Mouse (Mus musculus) regulatory T cell (primary cell): ENCODE measurements around the gene Gm1979.
"Not testable (repeated sequence)": the region's sequence is repeated elsewhere in the genome, so short reads cannot be mapped to it uniquely, and the experiment has no call there.

ENCODE experiments used
- in situ Hi-C: fragments of 300-600 bp; cut with MboI, MseI; formaldehyde crosslinking; loops from one replicate; pipeline ENCODE4 v1.15.1; 2025; ENCODE audit warnings: high pct_unique_total_duplicates

Gm1979 gene

GRCm38 (mm10) chr5:26004698-26005097 is at the start of gene Gm1979:
TSS of gene Gm1979 (minus strand) at chr5:26004798.
- in situ Hi-C loops = loop anchor here (5.0 kb wide), 2 partner anchors 47 to 83 kb away; partner anchors contain the start of gene Gm10471

- in situ Hi-C loops = loop anchor here (5.0 kb wide), 1 partner anchor 48 kb away; the partner anchor contains the start of gene Gm10471
Observed at GRCm38 (mm10) chr5:26039458-26039857, 34.9 kb upstream of the Gm1979 start, which contains the start of gene Speer4a. TSS of gene Speer4a (minus strand) at chr5:26039558.

- in situ Hi-C loops = not testable (repeated sequence)
Observed at GRCm38 (mm10) chr5:26022816-26023215, 18.2 kb upstream of the Gm1979 start, which contains the start of gene Gm5862. TSS of gene Gm5862 (minus strand) at chr5:26022916.

GRCm38 (mm10) chr5:26007697-26008096 is 3.1 kb upstream of the Gm1979 start:
- in situ Hi-C loops = loop anchor here (5.0 kb wide), 1 partner anchor 50 kb away; no protein-coding TSS in a partner anchor

GRCm38 (mm10) chr5:26006937-26007695 is 2.5 kb upstream of the Gm1979 start:
- in situ Hi-C loops = loop anchor here (5.0 kb wide), 1 partner anchor 50 kb away; no protein-coding TSS in a partner anchor

- in situ Hi-C loops = not testable (repeated sequence)
Observed at GRCm38 (mm10) chr5:25988550-25988949, 16.0 kb downstream of the Gm1979 start, which contains the start of gene Gm21698. TSS of gene Gm21698 (minus strand) at chr5:25988650.

GRCm38 (mm10) chr5:25972563-25972962 is 32.0 kb downstream of the Gm1979 start, which contains the start of gene Gm21680:
TSS of gene Gm21680 (minus strand) at chr5:25972663.
- in situ Hi-C loops = loop anchor here (5.0 kb wide), 1 partner anchor 50 kb away; no protein-coding TSS in a partner anchor

GRCm38 (mm10) chr5:25957050-25957449 is 47.5 kb downstream of the Gm1979 start:
- in situ Hi-C loops = loop anchor here (5.0 kb wide), 1 partner anchor 50 kb away; no protein-coding TSS in a partner anchor

GRCm38 (mm10) chr5:25956611-25957010 is 48.0 kb downstream of the Gm1979 start:
- in situ Hi-C loops = loop anchor here (5.0 kb wide), 1 partner anchor 51 kb away; no protein-coding TSS in a partner anchor

- in situ Hi-C loops = not testable (repeated sequence)
Observed at GRCm38 (mm10) chr5:25954317-25954716, 50.3 kb downstream of the Gm1979 start, which contains the start of gene Gm21671. TSS of gene Gm21671 (minus strand) at chr5:25954417.
